Mouse (Mus musculus): Measurements from ENCODE around the gene Hspa14. TPM values are rescaled to one million over a fixed set of nuclear protein-coding genes. Genes with fewer than 3 reads are reported as not detected.

Hspa14 gene
- polyA plus RNA-seq, 1 experiment = not detected

GRCm38 (mm10) chr2:3499543-3499942, 13.1 kb downstream of the Hspa14 start:
- Histone ChIP-seq H3K4me1 (ENCODE audit: control insufficient read depth, insufficient read depth, low read length) (no peaks in the 10 kb centered on the region), H3K4me3 (ENCODE audit: insufficient read depth, low read depth, low read length) (no peak overlapping the region), H3K27ac (ENCODE audit: insufficient read depth, low read depth, low read length) (no peak overlapping the region)
- TF ChIP-seq CTCF (IDR thresholded peaks at IDR 0.05; ENCODE audit: insufficient read depth, low read depth, low read length) = no peak
- 94% methylated on average over 6 of the region's 6 CpGs for WGBS

- Histone ChIP-seq H3K4me1 (ENCODE audit: control insufficient read depth, insufficient read depth, low read length) (no peaks in the 10 kb centered on the region), H3K4me3 (ENCODE audit: insufficient read depth, low read depth, low read length) (no peak overlapping the region), H3K27ac (ENCODE audit: insufficient read depth, low read depth, low read length) (no peak overlapping the region)
- WGBS = 88% methylated on average over 3 of the region's 3 CpGs
- TF ChIP-seq CTCF (IDR thresholded peaks at IDR 0.05; ENCODE audit: insufficient read depth, low read depth, low read length) (no peak), POLR2A (IDR thresholded peaks at IDR 0.05; ENCODE audit: insufficient read depth, low read depth, low read length) (no peak)
Observed at GRCm38 (mm10) chr2:3493833-3494409, 18.7 kb downstream of the Hspa14 start.

GRCm38 (mm10) chr2:3489816-3490215, 22.8 kb downstream of the Hspa14 start:
- no peak for TF ChIP-seq CTCF (IDR thresholded peaks at IDR 0.05; ENCODE audit: insufficient read depth, low read depth, low read length)
- no peak for TF ChIP-seq POLR2A (IDR thresholded peaks at IDR 0.05; ENCODE audit: insufficient read depth, low read depth, low read length)
- Histone ChIP-seq H3K27ac (ENCODE audit: insufficient read depth, low read depth, low read length) (no peak overlapping the region), H3K4me1 (ENCODE audit: control insufficient read depth, insufficient read depth, low read length) (no peaks in the 10 kb centered on the region), H3K4me3 (ENCODE audit: insufficient read depth, low read depth, low read length) (no peak overlapping the region)
- 68% methylated on average over 3 of the region's 3 CpGs for WGBS

- H3K4me3 ChIP-seq (ENCODE audit: insufficient read depth, low read depth, low read length) = no peak overlapping the region
- WGBS = 81% methylated on average over 3 of the region's 3 CpGs
- H3K4me1 ChIP-seq (ENCODE audit: control insufficient read depth, insufficient read depth, low read length) = no peaks in the 10 kb centered on the region
- TF ChIP-seq CTCF (IDR thresholded peaks at IDR 0.05; ENCODE audit: insufficient read depth, low read depth, low read length) (no peak), POLR2A (IDR thresholded peaks at IDR 0.05; ENCODE audit: insufficient read depth, low read depth, low read length) (no peak)
- H3K27ac ChIP-seq (ENCODE audit: insufficient read depth, low read depth, low read length) = no peak overlapping the region
Observed at GRCm38 (mm10) chr2:3480239-3480638, 32.4 kb downstream of the Hspa14 start.

GRCm38 (mm10) chr2:3475746-3476251, 36.8 kb downstream of the Hspa14 start:
- Histone ChIP-seq H3K4me1 (ENCODE audit: control insufficient read depth, insufficient read depth, low read length) (no peaks in the 10 kb centered on the region), H3K4me3 (ENCODE audit: insufficient read depth, low read depth, low read length) (no peak overlapping the region), H3K27ac (ENCODE audit: insufficient read depth, low read depth, low read length) (no peak overlapping the region)
- TF ChIP-seq POLR2A (IDR thresholded peaks at IDR 0.05; ENCODE audit: insufficient read depth, low read depth, low read length) = no peak
- no peak for TF ChIP-seq CTCF (IDR thresholded peaks at IDR 0.05; ENCODE audit: insufficient read depth, low read depth, low read length)
- 65% methylated on average over 3 of the region's 3 CpGs for WGBS

GRCm38 (mm10) chr2:3474861-3475283, 37.7 kb downstream of the Hspa14 start, which contains the start of gene Suv39h2:
Suv39h2 (minus strand) TSS chr2:3475031.
- WGBS = under 1% methylated on average over 42 of the region's 42 CpGs
- no peak for TF ChIP-seq CTCF (IDR thresholded peaks at IDR 0.05; ENCODE audit: insufficient read depth, low read depth, low read length)
- TF ChIP-seq POLR2A (IDR thresholded peaks at IDR 0.05; ENCODE audit: insufficient read depth, low read depth, low read length) = peak; percentile 57
- no peaks in the 10 kb centered on the region for H3K4me1 ChIP-seq (ENCODE audit: control insufficient read depth, insufficient read depth, low read length)
- H3K4me3 ChIP-seq (ENCODE audit: insufficient read depth, low read depth, low read length) = peak within 1 kb of the TSS; percentile 80
- no peak within 1 kb of the TSS; the same call in 1 of the 2 replicates for H3K27ac ChIP-seq (ENCODE audit: insufficient read depth, low read depth, low read length)

GRCm38 (mm10) chr2:3474361-3474805, 38.2 kb downstream of the Hspa14 start:
- H3K4me3 ChIP-seq (ENCODE audit: insufficient read depth, low read depth, low read length) = peak overlapping the region; percentile 80
- under 1% methylated on average over 46 of the region's 46 CpGs for WGBS
- H3K27ac ChIP-seq (ENCODE audit: insufficient read depth, low read depth, low read length) = no peak overlapping the region; the same call in 1 of the 2 replicates
- TF ChIP-seq CTCF (IDR thresholded peaks at IDR 0.05; ENCODE audit: insufficient read depth, low read depth, low read length) (no peak), POLR2A (IDR thresholded peaks at IDR 0.05; ENCODE audit: insufficient read depth, low read depth, low read length) (no peak)
- no peaks in the 10 kb centered on the region for H3K4me1 ChIP-seq (ENCODE audit: control insufficient read depth, insufficient read depth, low read length)

GRCm38 (mm10) chr2:3473891-3474290, 38.7 kb downstream of the Hspa14 start:
- H3K27ac ChIP-seq (ENCODE audit: insufficient read depth, low read depth, low read length) = no peak overlapping the region
- H3K4me1 ChIP-seq (ENCODE audit: control insufficient read depth, insufficient read depth, low read length) = no peaks in the 10 kb centered on the region
- under 1% methylated on average over 12 of the region's 12 CpGs for WGBS
- H3K4me3 ChIP-seq (ENCODE audit: insufficient read depth, low read depth, low read length) = peak overlapping the region; percentile 80
- TF ChIP-seq CTCF (IDR thresholded peaks at IDR 0.05; ENCODE audit: insufficient read depth, low read depth, low read length) = no peak

- 87% methylated on average over 4 of the region's 4 CpGs for WGBS
Observed at GRCm38 (mm10) chr2:3456590-3456989, 56.0 kb downstream of the Hspa14 start.

More at GRCm38 (mm10) chr2:3456590-3456989, 56.0 kb downstream of the Hspa14 start:
- TF ChIP-seq POLR2A (IDR thresholded peaks at IDR 0.05; ENCODE audit: insufficient read depth, low read depth, low read length) (no peak), CTCF (IDR thresholded peaks at IDR 0.05; ENCODE audit: insufficient read depth, low read depth, low read length) (no peak)
- Histone ChIP-seq H3K27ac (ENCODE audit: insufficient read depth, low read depth, low read length) (no peak overlapping the region), H3K4me1 (ENCODE audit: control insufficient read depth, insufficient read depth, low read length) (no peaks in the 10 kb centered on the region), H3K4me3 (ENCODE audit: insufficient read depth, low read depth, low read length) (no peak overlapping the region)

Data from olfactory bulb, adult 2 months (tissue).